Mouse (Mus musculus): ENCODE measurements at regions not wholly inside any gene's neighbourhood (a gene's known extent, or its start where the extent isn't known, plus 50 kb on each side); places are given as distances from the start of the nearest gene placed in this dataset.

DNA sequence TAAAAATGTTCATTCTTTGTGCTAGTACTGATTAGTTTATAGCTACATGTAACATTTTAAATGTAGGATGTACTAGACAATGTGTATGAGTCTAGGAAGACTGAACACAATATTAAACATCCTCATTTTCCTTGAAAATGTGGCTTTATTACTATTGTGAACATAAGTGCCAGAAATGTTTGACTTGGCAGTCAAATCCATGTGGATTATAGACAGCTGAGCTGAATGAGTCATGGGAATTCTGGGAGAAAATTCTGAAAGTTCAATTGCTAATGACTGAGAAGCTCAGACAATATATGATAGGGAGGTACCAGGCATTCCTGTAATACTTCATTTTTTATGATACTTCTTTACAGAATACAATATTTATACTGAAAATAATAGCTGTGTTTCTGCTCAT is 761.5 kb upstream of the Zeb2 start:
- DNase-seq (ENCODE audit: low read depth, low spot score), result no peak

DNA sequence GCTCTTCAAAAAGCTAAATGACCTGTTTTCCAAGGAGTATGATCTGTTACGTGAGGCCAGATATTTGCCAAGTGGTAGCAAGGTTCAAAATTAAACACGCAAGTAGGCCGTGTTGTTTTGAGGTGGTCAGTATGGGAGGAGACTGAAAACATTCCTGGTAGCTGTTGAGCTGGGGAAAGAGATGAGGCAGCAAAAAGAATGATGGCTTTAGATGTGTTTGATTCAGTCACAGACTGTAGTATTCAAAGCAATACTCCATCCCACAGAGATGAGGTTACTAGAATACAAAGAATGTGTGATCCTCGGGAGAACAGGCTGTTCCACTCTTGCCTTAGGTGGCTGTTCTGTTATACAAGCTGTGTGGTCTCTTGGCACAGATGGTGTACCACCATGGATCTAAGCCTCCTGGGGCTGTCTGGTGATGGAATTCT is 742.7 kb upstream of the Zeb2 start:
- DNase-seq (ENCODE audit: low read depth, low spot score), result peak; percentile 1

DNA sequence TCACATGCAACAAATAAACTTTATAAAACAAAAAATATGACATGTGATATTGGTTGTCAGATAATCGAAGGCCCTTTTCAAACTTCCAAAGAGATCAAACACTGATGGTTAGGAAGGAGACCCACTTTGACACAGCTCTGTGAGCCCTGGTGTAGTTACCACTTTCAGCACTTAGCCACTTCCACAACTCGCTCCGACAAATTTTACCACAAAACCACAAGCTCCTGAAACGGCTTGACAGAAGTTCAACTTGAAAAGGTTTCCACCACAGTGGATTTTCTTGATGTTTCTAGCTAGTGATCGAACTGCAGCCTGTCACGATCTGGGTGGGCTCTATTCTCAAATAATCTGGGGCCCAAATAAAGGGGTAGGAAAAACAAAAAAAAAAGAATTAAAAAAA is 742.2 kb upstream of the Zeb2 start:
- no peak for DNase-seq (ENCODE audit: low read depth, low spot score)

DNA sequence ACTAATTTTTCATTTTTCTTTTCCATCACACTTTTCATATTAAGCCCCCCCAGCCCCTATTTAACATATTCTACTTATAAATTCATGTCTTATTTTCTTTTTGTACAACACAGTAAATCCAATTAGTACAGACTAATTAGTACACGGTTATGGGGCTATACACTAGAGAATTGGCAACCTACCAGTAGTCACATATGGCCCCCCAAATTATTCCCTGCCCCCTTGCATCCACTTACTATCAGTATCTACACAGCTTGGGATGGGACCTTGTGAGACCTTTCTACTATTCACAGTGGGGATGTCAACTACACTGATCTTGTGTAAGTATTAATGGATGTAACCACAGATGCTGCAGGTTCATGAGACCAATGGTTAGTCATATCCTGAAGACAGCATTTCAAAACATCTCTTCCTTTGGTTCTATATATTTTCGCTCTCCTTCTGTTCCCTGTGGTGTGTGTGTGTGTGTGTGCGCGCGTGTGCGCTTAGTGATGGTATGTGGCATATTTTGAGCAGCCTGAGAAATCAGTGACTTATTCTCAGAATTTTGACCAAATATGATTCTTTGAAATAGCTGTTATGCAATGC is 732.9 kb upstream of the Zeb2 start:
- no peak for DNase-seq (ENCODE audit: low read depth, low spot score)

DNA sequence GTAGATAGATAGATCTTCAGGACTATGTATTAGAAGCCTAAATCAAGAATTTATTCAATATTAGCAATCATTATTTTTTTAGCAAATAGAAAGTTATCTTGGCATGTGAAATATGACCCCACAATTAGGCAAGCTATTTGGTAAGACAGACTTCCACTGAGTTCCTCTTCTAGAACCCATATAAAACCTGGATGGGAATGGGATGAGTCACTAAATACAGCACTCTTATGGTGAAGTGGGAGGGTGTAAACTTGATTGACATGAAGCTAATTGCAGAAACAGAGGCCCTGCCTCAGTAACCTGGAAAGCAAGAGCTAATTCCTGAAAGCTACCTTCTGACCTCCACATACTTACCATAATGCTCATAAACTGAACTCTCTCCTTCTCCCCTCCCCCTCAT is 723.2 kb upstream of the Zeb2 start:
- DNase-seq (ENCODE audit: low read depth, low spot score), result no peak

DNA sequence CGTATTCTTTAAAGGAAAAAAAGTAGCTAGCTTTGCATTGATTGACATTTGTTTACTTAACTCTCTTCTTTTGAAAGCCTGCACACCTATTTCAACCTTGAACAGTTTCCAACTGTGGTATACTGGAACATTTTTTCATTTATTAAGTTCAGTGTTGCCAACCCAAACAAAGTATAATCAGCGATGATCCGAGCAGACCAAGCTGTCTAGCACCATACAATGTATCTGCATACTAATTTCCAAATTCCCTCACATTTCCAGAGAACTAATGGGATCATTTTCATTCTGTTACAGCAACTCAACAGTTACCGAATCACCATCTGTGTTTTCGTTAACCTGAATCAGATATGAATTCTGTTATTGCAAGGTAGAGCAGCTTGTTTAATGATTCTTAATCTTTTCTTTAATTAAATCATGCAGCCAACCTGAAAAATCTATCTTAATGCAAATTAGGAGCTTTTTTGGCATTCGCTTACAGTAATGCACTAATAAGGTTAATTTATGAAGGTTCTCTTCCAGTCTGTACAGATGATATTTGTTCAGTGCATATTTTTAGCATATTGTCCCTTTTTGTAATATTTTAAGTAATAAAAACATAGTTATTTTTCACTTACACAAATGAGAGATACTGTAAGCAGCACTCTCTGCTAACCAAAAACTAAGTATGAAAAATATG is 719.5 kb upstream of the Zeb2 start:
- DNase-seq (ENCODE audit: low read depth, low spot score), result no peak

DNA sequence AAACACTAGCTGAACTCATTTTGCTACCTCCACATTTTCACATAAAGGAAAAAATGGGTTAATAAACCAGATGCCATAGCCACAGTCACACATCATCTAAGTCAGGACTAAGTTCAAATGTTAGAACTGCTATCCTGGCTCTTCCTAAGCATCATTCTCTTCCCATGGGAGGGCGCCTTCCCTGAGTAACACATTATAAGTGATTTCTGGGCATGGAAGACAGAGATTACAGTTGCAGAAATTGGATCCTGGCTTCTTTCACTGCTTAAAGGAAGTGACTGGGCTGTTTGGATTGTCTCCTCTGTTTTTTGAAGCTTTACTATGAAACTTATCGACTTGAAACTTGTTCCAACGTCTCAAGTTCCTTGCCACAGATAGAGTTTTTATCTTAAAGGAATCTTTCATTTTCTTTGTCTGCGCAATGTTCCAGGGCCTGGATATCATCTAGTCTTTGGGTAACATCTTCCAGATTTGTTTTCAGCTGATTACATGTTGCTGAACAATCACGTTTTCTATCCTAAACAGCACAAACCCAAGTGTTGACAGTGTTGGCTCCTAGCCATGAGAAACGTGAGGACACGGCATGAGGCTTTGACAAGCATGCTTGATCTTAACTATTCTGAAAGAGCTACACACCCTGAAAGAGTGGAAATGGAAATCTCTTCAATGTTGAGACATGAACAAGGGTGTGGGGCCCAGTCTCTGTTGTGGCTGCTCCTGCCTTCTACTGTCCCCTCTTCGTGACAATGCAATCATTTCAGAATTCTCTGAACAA is 700.9 kb upstream of the Zeb2 start:
- DNase-seq (ENCODE audit: low read depth, low spot score), result peak; percentile 13

DNA sequence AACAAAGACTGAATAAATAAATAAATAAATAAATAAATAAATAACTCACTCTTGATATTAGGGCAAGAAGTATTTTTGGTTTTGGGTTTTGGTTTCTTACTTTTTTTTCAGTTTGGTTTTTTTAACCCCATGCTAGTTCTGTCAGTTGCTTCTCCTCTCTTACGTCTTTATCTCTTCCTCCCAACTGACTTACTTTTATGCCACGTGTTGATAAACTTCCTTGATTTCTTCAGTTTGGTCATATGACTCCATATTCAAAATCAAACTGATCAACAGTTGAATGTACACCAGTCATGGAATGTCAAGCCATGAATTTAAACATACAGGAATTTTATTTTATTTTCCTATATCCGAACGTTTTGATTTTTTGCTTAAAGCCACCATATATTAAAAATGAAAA is 697.5 kb upstream of the Zeb2 start:
- DNase-seq (ENCODE audit: low read depth, low spot score), result no peak

DNA sequence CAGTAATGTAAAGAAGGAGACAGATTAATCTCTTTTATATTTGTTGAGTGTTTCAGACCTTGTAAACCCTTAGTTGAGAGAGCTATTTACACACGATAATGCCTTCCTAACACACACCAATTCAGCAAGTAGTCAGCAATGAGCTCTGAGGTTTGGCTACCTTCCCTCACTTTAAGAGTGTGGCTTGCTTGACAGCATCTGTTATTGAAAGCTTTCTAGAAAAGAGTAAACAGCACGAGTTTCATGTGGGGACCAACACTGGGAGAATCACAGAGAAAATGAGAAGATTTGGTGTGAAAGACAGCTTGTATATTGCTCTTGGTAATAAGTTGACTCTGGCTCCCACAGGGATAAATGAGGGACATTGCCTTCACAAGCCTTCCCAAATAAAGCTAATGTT is 688.1 kb upstream of the Zeb2 start:
- DNase-seq (ENCODE audit: low read depth, low spot score), result no peak

DNA sequence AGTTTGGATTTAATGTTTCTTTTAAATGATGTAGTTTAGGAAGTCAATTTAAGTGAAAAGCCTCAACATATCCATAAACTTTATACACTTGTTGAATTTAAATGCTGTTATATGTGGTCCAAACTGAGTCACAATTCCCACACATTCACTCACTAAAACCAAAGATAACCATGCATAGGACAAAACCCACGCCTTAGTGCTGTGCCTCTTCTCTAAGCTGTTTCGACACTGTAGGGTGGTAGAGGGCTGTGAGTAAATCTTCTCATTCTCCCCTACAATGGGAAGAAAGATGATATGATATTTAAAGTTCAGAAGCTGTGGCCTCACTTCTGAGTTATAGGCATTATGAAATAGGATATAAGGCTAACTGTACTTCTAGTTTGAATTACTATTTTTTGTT is 682.9 kb upstream of the Zeb2 start:
- DNase-seq (ENCODE audit: low read depth, low spot score), result no peak

DNA sequence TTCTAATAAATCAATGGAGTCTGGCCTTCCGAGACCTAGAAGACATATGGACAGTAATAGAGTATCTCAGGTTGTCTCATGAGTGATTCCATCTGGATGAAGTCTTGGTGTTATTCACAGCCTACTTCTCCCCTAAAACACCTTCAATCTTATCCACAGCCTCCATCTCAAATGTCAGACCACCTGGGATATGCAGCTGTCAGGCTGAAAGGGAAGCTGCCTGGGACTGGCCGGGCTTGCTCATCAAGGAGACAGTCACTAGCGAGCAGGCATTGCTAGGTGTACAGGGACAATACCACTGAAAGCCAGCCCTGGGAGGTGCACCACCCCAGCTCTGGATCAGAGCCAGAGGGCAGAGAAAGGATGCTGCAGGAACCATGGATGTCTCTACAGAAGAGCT is 676.4 kb upstream of the Zeb2 start:
- DNase-seq (ENCODE audit: low read depth, low spot score), result no peak

DNA sequence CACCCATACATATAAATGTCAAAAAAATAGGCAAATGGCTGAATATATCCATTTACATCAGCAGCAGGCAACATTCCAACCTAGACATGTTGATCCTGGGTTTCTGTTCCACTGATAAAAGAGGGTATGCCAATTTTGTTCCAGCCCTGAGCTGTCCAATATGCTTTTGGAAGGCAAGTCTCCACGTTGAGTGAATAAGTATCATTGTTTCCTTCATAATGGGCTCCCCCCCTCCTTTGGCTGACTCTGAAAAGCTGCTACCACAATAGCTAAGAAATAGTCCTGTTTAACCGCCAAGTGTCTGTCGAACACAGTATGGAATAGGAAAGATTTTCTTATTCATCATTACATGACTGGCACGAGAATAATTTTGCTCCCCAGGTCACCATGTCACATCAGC is 672.5 kb upstream of the Zeb2 start:
- DNase-seq (ENCODE audit: low read depth, low spot score), result no peak

DNA sequence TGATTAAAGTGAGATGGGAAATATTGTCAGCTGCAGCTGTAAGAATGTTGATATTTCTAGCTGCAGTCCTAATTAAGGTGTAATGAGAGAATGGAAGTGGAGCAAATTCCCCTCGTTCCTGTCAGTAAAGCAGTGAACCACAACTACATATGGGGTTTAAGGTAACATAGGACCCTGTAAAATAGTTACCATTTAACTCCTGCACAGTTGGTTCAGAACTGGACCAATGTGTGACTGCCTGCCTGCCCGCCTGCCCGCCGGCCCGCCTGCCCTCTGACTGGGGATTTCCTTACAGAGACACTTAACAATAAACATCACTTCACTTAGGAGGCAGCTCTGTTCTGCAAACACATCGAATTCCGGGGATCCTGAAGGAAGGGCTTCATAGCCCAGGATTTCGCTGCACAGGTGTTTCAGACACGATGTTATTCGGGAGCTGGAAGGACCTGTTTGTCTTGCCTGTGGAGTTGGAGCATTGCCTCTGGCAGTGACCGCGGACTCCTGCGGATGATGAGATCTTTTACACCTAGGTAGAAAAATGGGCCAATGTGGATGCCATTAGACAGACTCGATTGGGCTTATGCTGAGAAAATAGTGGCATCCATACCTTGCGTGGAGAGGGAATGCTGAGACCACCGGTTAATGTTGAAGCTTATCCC is 670.7 kb upstream of the Zeb2 start:
- DNase-seq (ENCODE audit: low read depth, low spot score), result no peak

DNA sequence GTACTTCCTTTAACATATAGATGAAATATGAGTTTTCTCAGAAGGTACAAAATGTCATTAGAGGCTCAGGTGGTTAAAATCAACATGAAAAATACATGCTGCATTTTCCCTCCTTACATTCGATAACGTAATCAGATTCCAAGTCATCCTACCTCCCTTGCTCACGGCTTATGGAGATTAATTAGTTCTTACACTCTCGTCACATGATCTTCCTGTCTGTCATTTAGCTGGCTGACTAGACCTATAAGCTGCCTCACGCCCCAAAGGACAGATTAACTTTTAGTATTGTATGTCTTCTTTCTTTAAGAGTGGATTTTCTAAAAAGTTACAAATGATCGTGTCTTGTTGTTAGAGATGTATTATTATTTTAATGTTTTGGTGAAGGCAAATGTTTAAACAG is 669.6 kb upstream of the Zeb2 start:
- DNase-seq (ENCODE audit: low read depth, low spot score), result no peak

DNA sequence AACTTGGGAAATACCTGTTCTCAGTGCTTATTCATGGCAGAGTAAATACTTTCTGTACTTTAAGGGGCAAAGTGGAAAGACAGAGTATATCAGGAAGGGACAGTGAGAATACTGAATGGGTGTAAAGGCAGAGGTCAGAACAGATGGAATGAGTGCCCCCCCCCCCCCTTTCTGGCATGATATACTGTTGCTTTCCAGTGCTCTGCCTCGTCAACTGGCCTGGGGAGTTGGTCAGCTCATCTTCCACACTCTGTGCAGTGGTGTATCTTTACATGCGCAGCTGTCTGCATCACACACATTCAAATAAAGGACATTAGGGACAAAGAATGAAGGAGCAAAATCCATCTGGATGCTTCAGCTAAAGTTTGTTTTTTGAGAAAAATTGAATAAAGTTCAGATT is 668.5 kb upstream of the Zeb2 start:
- no peak for DNase-seq (ENCODE audit: low read depth, low spot score)

DNA sequence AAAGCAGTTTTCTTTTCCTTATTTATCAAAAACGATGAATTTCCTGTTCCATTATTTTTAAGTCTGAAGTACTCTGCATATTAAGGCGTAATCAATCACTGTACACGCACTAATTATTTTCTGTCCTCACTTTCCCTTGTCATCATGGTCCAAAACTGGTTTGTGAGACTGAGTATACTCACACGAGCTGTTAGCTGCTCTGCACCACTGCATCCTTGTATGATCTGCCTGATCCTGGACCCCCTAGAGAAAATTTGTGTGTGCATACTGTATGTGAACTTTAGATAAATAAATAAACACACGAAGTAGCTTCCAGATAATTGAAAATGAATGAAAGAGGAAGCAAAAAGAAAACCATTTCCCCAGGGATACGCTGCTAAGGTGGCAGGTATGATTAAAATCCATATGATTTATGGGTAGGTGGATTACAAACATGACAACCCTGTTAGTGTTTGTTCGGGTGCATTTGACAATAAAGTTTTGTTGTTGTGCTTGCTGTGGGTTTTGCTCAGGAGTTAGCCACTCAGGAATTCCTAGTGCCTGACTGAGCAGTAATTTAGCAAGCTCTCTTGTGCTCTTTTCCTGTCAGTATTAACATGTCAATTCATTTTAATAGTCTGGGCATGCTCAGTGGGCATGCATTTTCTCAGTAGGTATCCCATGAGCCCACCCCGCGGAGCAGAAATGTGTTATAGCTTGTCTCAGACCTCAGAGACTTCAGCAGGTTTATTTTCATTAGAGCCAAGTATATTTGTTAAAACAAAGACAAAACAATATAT is 666.6 kb upstream of the Zeb2 start:
- DNase-seq (ENCODE audit: low read depth, low spot score), result no peak

DNA sequence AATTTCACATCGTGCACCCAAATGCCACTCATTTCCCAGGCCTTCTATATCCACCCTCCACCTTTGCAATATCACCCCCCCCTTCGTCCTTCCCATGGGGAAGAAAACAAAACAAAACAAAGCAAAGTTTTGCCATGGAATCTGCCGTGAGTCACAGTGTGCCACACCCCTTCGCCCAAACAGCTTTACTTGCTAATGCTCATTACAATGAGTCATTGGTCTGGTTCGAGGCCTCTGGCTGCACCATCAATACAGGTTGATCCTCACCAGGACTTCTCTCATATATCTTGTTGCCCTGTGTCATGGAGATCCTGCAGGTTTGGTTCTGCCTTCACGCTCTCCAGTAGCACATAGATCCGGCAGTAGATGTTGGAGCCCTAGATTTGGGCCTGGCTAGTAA is 660.3 kb upstream of the Zeb2 start:
- DNase-seq (ENCODE audit: low read depth, low spot score), result no peak

DNA sequence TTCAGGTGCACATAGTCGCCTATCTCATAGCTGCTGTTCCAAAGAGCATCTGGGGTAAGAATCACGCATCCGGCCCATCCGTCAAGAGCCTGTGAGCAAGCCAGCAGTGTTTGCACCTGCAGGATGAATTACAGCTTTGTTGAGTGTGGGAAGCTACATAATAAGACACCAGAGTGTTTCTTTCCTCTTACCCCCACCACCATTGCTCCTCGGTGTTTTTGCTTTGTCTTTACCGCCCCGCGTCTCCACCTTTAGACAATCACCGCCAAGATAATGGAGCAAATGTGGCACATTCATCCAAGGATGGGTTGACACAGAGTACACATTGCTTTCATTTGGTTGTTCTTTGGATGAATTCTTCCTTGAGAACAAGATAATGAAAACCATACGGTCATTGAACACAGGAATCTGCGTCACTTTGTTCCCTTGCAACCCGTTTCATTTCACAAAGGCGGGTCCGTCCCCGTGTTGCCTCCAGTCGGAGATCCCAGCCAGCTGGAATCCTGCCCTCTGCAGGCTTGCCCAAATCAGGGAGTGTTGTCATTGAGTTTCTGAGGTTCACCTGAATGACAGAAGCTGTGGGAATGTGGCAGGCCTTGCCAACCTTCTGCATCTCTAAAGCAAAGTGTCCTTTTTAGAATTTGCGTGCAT is 659.4 kb upstream of the Zeb2 start:
- peak; percentile 82 for DNase-seq (ENCODE audit: low read depth, low spot score)

DNA sequence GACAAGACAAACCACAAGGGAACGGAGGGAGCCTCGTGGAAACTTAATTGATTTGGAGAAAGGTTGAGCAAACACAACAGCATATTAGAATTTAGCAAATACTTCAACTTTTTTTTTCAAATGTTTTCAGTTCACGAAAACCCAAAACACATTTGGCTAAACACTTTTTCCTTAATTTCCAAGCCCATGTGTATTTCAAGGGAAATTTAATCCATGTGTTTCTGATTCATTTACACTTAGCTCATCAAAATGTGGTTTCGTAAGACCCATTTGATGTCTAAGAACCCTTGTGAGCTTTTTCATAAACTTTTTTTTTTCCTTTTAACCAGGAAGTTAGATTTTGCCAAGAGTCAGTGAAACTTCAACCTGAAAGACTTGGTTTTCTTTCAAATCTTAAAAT is 658.5 kb upstream of the Zeb2 start:
- peak; percentile 59 for DNase-seq (ENCODE audit: low read depth, low spot score)

DNA sequence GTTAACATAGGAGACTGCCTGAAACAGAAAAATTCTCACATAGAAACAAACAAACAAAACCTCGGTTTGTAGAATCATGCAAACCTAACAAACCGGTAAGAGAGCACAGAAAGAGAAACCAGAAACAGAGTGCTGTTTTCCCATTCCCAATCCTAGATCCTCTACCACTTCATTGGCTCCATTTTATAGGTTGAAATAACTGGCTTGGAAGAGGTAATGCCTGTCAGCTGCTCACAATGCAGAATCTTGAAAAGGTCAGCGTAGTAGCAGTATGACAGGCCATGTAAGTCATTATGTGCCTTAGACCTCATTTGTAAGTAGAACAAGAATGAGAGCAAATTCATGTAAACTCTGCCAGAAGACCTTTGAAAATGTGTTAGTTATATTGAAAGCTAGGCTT is 657.2 kb upstream of the Zeb2 start:
- no peak for DNase-seq (ENCODE audit: low read depth, low spot score)

DNA sequence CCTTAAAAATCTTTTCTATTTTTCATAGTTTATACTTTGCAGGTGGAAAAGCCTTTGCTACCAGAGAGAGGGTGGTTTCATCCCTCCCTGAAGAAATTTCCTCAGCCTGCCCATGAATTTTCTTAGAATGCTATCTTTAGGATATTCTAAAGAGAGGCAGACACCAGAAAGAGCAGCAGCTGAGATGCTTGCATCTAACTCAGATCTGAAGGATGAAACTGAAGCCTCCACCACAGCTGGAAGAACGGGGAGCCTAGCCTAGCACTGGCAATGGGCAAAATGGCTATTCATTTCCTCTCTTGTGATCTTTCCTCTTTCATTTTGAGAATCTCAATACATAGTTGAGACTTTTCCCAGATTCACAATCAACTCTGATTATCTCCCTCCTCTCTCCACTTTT is 640.0 kb upstream of the Zeb2 start:
- no peak for DNase-seq (ENCODE audit: low read depth, low spot score)
